Mouse (Mus musculus) G1E (cell line): ENCODE data around the gene Hoxa1. TPM values are rescaled to one million over a fixed set of nuclear protein-coding genes. Genes with fewer than 3 reads are reported as not detected.

ENCODE experiments used
- ATAC-seq: 2 replicates; pipeline ENCODE4 v1.8.0; 2016; ENCODE audit warnings: mild to moderate bottlenecking; ENCODE audit not compliant: insufficient number of reproducible peaks, poor library complexity, low FRiP score, severe bottlenecking; ENCODE audit errors: extremely low read depth
- DNase-seq: peaks from one replicate; pipeline ENCODE4 v3.0.0; 2012; ENCODE audit warnings: low spot score
- H3K27me3 ChIP-seq: 2 replicates; pipeline ENCODE4 v1.6.1; 2012; ENCODE audit warnings: mild to moderate bottlenecking, low read length, inconsistent platforms; ENCODE audit not compliant: insufficient read depth
- H3K36me3 ChIP-seq: replicated peaks from 2 replicates; pipeline ENCODE3; 2012; ENCODE audit warnings: mild to moderate bottlenecking, inconsistent platforms
- H3K4me1 ChIP-seq: 2 replicates; pipeline ENCODE4 v1.6.1; 2012; ENCODE audit warnings: low read depth, low read length, inconsistent platforms, mixed read lengths; ENCODE audit not compliant: insufficient read depth
- H3K4me3 ChIP-seq: 2 replicates; pipeline ENCODE4 v1.5.1; 2012; ENCODE audit warnings: low read depth, mild to moderate bottlenecking, inconsistent platforms, low read length, moderate library complexity, mixed read lengths
- H3K9me3 ChIP-seq: replicated peaks from 2 replicates; pipeline ENCODE4 v1.6.1; 2012; ENCODE audit warnings: inconsistent platforms
- CTCF ChIP-seq: IDR thresholded peaks from 2 replicates; pipeline ENCODE4 v1.5.1; 2012; ENCODE audit warnings: low read depth, low read length, inconsistent platforms, mixed read lengths
- GATA1 ChIP-seq: IDR thresholded peaks from 2 replicates; pipeline ENCODE4 v1.6.1; 2012; ENCODE audit warnings: borderline replicate concordance, low read length, inconsistent platforms, mixed read lengths
- GATA2 ChIP-seq: IDR thresholded peaks from 2 replicates; pipeline ENCODE4 v1.6.1; 2012; ENCODE audit warnings: low read depth, low read length, inconsistent platforms, borderline replicate concordance
- POLR2AphosphoS5 ChIP-seq: IDR thresholded peaks from 2 replicates; pipeline ENCODE4 v1.6.1; 2012; ENCODE audit warnings: low read depth, low read length, inconsistent platforms; ENCODE audit not compliant: insufficient replicate concordance
- TAL1 ChIP-seq: conservative IDR thresholded peaks from 2 replicates; pipeline ENCODE4 v1.6.1; 2012; ENCODE audit warnings: low read depth, low read length, inconsistent platforms, mixed read lengths
- polyA plus RNA-seq: library from polyadenylated mRNA; stranded (reverse); fragments of >175 nt; gene quantifications from 2 replicates; pipeline ENCODE4 v1.2.3, GENCODE M21; 2012
- total RNA-seq, 2 experiments: library from RNA; stranded (forward) in 1 of 2; stranded (reverse) in 1 of 2; fragments of 200-1000 nt in 1 of 2; fragments of >200 nt in 1 of 2; fragmentation: Nextera tagmentation in 1 of 2; gene quantifications; 2 replicates each; pipeline ENCODE4 v1.2.3; 2014 to 2017

Hoxa1 gene
- total and polyA plus RNA-seq, 3 experiments = 0.22 TPM; not detected in 2

DNA sequence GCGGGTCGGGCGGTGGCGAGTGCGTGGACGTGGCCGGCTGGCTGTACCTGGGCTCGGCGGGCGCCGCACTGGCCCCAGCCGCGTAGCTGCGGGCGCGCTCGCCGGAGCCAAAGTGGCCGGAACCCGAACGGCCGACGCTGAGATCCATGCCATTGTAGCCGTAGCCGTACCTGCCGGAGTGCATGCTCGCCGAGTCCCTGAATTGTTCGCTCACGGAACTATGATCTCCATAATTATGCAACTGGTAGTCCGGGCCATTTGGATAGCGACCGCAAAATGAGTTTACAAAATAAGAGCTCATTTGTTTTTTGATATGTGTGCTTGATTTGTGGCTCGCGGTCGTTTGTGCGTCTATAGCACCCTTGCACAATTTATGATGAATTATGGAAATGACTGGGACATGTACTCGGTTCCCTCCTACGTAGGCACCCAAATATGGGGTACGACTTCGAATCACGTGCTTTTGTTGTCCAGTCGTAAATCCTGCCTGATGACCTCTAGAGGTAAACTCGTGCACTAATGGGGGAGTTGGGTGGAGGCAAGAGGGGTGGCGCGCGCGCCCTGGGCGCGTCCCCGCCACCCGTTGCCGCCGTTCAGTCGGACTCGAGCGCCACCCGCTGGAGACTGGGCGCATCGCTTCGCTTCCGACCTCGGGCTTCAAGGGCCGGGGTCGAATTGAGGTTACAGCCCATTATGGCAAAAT is 46.1 kb upstream of the Hoxa1 start, which contains the start of gene Hoxa5:
Hoxa5 (minus strand) TSS at position 538 of the 703 bp plus-strand sequence.
- H3K27me3 ChIP-seq = peaks cover 12% of the 10 kb centered on the region; the same call in 1 of the 2 replicates
- H3K9me3 ChIP-seq = peaks cover 13% of the 10 kb centered on the region
- no peak for ATAC-seq
- no peak for DNase-seq
- no peak within 1 kb of the TSS; the same call in 1 of the 2 replicates for H3K4me3 ChIP-seq
- H3K4me1 ChIP-seq = no peaks in the 10 kb centered on the region
- no peak for TF ChIP-seq GATA2
- TF ChIP-seq CTCF = no peak
- no peak for TF ChIP-seq GATA1
- no peak for TF ChIP-seq TAL1
- no peak for TF ChIP-seq POLR2AphosphoS5
- no peaks in the 10 kb centered on the region for H3K36me3 ChIP-seq

GRCm38 (mm10) chr6:52203371-52204049 is 45.4 kb upstream of the Hoxa1 start:
- ATAC-seq (no peak), DNase-seq (no peak)
- H3K27me3 ChIP-seq = peaks cover 11% of the 10 kb centered on the region; the same call in 1 of the 2 replicates
- H3K4me1 ChIP-seq = no peaks in the 10 kb centered on the region
- TF ChIP-seq TAL1 = no peak
- no peak for TF ChIP-seq GATA1
- H3K36me3 ChIP-seq = no peaks in the 10 kb centered on the region
- H3K4me3 ChIP-seq = no peak overlapping the region
- peaks cover 13% of the 10 kb centered on the region for H3K9me3 ChIP-seq

DNA sequence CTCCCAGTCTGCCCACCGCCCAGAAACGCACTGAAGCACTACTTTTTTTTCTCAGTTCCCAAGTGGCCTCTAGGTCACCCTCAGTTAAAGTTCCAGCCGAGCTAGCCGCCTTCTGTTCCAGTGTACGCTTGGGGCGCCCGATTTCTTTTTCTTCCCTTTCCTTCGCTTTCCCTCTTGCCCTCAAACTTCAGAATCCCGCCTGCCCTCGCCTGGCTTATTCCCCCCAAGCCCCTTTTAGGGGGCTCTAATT is 44.9 kb upstream of the Hoxa1 start:
- no peak for ATAC-seq
- peaks cover 13% of the 10 kb centered on the region for H3K9me3 ChIP-seq
- no peak overlapping the region for H3K4me3 ChIP-seq
- H3K27me3 ChIP-seq = peaks cover 10% of the 10 kb centered on the region; the same call in 1 of the 2 replicates
- H3K4me1 ChIP-seq = no peaks in the 10 kb centered on the region
- H3K36me3 ChIP-seq = no peaks in the 10 kb centered on the region
- no peak for DNase-seq
- no peak for TF ChIP-seq TAL1
- TF ChIP-seq CTCF = no peak
- TF ChIP-seq GATA1 = no peak
- no peak for TF ChIP-seq POLR2AphosphoS5
- TF ChIP-seq GATA2 = no peak

- Histone ChIP-seq H3K36me3 (no peaks in the 10 kb centered on the region), H3K4me1 (no peaks in the 10 kb centered on the region), H3K4me3 (no peak overlapping the region), H3K9me3 (peaks cover 13% of the 10 kb centered on the region), H3K27me3 (peaks cover 10% of the 10 kb centered on the region; the same call in 1 of the 2 replicates)
- DNase-seq (no peak), ATAC-seq (no peak)
- TF ChIP-seq TAL1 = no peak
- TF ChIP-seq POLR2AphosphoS5 = no peak
- no peak for TF ChIP-seq CTCF
- no peak for TF ChIP-seq GATA2
- no peak for TF ChIP-seq GATA1
Measured at GRCm38 (mm10) chr6:52202362-52203120, 44.4 kb upstream of the Hoxa1 start.

DNA sequence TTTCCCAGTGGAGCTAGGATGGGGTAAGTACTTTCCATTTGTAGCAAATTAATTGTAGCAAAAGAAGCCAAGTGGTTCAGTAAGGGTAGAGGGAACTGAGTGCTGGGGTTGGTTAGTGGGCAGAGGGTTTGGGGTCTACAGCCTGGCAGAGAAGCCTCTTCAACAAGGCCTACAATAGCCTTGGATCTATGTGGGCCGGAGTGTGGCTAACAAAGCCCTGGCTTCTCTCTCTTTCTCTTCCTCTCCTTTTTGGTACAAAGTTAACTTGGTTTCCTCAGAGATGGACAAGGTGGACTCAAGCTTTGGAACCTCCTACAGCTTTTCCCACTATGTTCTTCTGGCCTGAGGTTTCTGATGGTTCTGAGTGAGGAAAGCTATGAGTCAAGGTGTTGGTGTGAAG is 43.2 kb upstream of the Hoxa1 start:
- DNase-seq (no peak), ATAC-seq (no peak)
- peaks cover 10% of the 10 kb centered on the region; the same call in 1 of the 2 replicates for H3K27me3 ChIP-seq
- no peaks in the 10 kb centered on the region for H3K4me1 ChIP-seq
- H3K4me3 ChIP-seq = no peak overlapping the region
- no peaks in the 10 kb centered on the region for H3K36me3 ChIP-seq
- no peak for TF ChIP-seq GATA1
- TF ChIP-seq CTCF = no peak
- TF ChIP-seq TAL1 = no peak
- TF ChIP-seq GATA2 = no peak
- no peak for TF ChIP-seq POLR2AphosphoS5
- peaks cover 13% of the 10 kb centered on the region for H3K9me3 ChIP-seq

GRCm38 (mm10) chr6:52200751-52201250 is 42.7 kb upstream of the Hoxa1 start:
- DNase-seq (no peak), ATAC-seq (no peak)
- Histone ChIP-seq H3K9me3 (peaks cover 11% of the 10 kb centered on the region), H3K27me3 (peaks cover 10% of the 10 kb centered on the region; the same call in 1 of the 2 replicates), H3K4me1 (no peaks in the 10 kb centered on the region), H3K4me3 (no peak overlapping the region), H3K36me3 (no peaks in the 10 kb centered on the region)
- TF ChIP-seq POLR2AphosphoS5 (no peak), CTCF (no peak), GATA1 (no peak), GATA2 (no peak), TAL1 (no peak)
